Mouse (Mus musculus) lung, postnatal 0 days (tissue): ENCODE results near the gene Myl7.

ENCODE experiments used
- CTCF ChIP-seq: IDR thresholded peaks from 2 replicates; pipeline ENCODE4 v1.5.1; 2016; ENCODE audit warnings: antibody characterized with exemption, mild to moderate bottlenecking
- EP300 ChIP-seq: IDR thresholded peaks from 2 replicates; pipeline ENCODE4 v1.6.1; 2016; ENCODE audit warnings: antibody characterized with exemption, mild to moderate bottlenecking, control low read depth

DNA sequence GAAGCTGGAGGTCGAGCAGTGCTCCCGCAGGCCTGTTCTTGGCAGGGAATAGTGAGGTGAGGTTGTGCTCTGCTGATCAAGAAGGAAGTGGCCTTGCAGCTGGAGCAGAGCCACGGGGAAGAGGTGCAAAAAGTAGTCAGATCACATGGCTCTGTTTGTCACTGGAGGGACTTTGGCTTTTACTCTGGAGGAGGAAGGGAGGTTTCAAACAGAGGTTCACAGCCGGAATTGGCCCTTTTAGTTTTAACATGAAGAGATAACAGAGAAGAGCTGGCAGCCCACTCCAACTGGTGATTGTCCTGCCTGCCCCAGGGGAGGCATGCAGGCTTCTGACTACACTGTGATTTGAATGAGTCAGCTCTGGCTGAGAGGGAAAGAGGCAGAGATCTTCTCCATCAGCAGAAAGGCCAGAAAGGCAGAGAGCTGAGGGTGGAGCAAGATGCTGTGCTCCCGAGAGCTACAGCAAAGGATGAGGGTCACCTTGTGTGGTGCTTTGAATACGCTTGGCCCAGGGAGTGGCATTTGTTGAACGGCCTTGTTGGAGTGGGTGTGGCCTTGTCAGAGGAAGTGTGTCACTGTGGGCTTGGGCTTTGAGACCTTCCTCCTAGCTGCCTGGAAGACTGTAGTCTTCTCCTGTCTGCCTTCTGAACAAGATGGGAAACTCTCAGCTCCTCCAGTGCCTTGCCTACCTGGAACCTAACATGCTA lies 51.8 kb downstream of the Myl7 start:
- TF ChIP-seq CTCF = no peak
- TF ChIP-seq EP300 = no peak
